Mouse (Mus musculus) MEL (cell line): ENCODE results near the gene Pdia2.

Experiments used
- E2F4 ChIP-seq: IDR thresholded peaks from 2 replicates; pipeline ENCODE4 v1.6.1; 2011; ENCODE audit warnings: low read depth, low read length, improper control_type of control experiment, borderline replicate concordance
- NRF1 ChIP-seq: IDR thresholded peaks from 2 replicates; pipeline ENCODE4 v1.6.1; 2014; ENCODE audit warnings: low read depth, mild to moderate bottlenecking, inconsistent platforms, low read length, improper control_type of control experiment, moderate library complexity; ENCODE audit not compliant: poor library complexity, insufficient read depth, severe bottlenecking
- POLR2A ChIP-seq, 2 experiments: IDR thresholded peaks; 2 replicates each; pipeline ENCODE4 v1.6.1; 2011 to 2012; ENCODE audit warnings: low read length in 2 of 2, mild to moderate bottlenecking in 2 of 2, control low read depth in 1 of 2, improper control_type of control experiment in 1 of 2, low read depth in 1 of 2, moderate library complexity in 1 of 2; ENCODE audit not compliant: control insufficient read depth in 1 of 2, insufficient read depth in 1 of 2, poor library complexity in 1 of 2
- POLR2AphosphoS5 ChIP-seq: IDR thresholded peaks from 2 replicates; pipeline ENCODE4 v1.6.1; 2012; ENCODE audit warnings: low read depth, borderline replicate concordance, mild to moderate bottlenecking, inconsistent platforms, low read length, moderate library complexity, mixed read lengths
- USF2 ChIP-seq, 2 experiments: IDR thresholded peaks; 2 replicates each; pipeline ENCODE4 v1.6.1; 2011 to 2012; ENCODE audit warnings: improper control_type of control experiment in 2 of 2, low read length in 2 of 2, borderline replicate concordance in 1 of 2, inconsistent platforms in 1 of 2, low read depth in 1 of 2, mild to moderate bottlenecking in 1 of 2; ENCODE audit not compliant: insufficient read depth in 1 of 2
- ZMIZ1 ChIP-seq: IDR thresholded peaks from 2 replicates; pipeline ENCODE4 v1.6.1; 2012; ENCODE audit warnings: low read depth, mild to moderate bottlenecking, inconsistent platforms, low read length, improper control_type of control experiment, moderate library complexity

- TF ChIP-seq E2F4 (no peak), ZMIZ1 (no peak), NRF1 (no peak), POLR2A (IDR thresholded peaks at IDR 0.05; ENCODE audit: control insufficient read depth in 1 of 2, insufficient read depth in 1 of 2, low read depth in 1 of 2, low read length in 2 of 2, poor library complexity in 1 of 2) (no peak), USF2 (IDR thresholded peaks at IDR 0.05; ENCODE audit: borderline replicate concordance in 1 of 2, insufficient read depth in 1 of 2, low read depth in 1 of 2, low read length in 2 of 2) (no peak), POLR2AphosphoS5 (no peak)
Observed at GRCm38 (mm10) chr17:26225150-26225549, 26.3 kb upstream of the Pdia2 start.
